Mouse (Mus musculus) embryonic facial prominence, embryonic 13.5 days (tissue): ENCODE measurements around the gene Hscb. TPM values are rescaled to one million over a fixed set of nuclear protein-coding genes. Genes with fewer than 3 reads are reported as not detected.

Experiments
- ATAC-seq: fragments of 200-750 bp; cut with Nextera tagmentation; 2 replicates; pipeline ENCODE4 v1.8.0; 2017; ENCODE audit warnings: low read depth; ENCODE audit not compliant: insufficient number of reproducible peaks, insufficient read depth, low FRiP score, low TSS enrichment
- H3K27ac ChIP-seq: fragments of 300-500 bp; sonication (generic); 2 replicates; pipeline ENCODE4 v1.5.1; 2015; ENCODE audit warnings: moderate library complexity, mild to moderate bottlenecking, inconsistent platforms
- H3K27me3 ChIP-seq: fragments of 300-500 bp; sonication (generic); 2 replicates; pipeline ENCODE4 v1.6.1; 2015; ENCODE audit warnings: mild to moderate bottlenecking, inconsistent platforms
- H3K36me3 ChIP-seq: fragments of 300-500 bp; sonication (generic); 2 replicates; pipeline ENCODE4 v1.6.1; 2015; ENCODE audit warnings: mild to moderate bottlenecking, inconsistent platforms
- H3K4me1 ChIP-seq: fragments of 300-500 bp; sonication (generic); 2 replicates; pipeline ENCODE4 v1.6.1; 2015; ENCODE audit warnings: inconsistent platforms
- H3K4me2 ChIP-seq: fragments of 300-500 bp; sonication (generic); 2 replicates; pipeline ENCODE4 v1.6.1; 2015; ENCODE audit warnings: moderate library complexity, mild to moderate bottlenecking, inconsistent platforms
- H3K4me3 ChIP-seq: fragments of 300-500 bp; sonication (generic); 2 replicates; pipeline ENCODE4 v1.5.1; 2015; ENCODE audit warnings: mild to moderate bottlenecking, inconsistent platforms
- H3K9ac ChIP-seq: fragments of 300-500 bp; sonication (generic); 2 replicates; pipeline ENCODE4 v1.6.1; 2015; ENCODE audit warnings: mild to moderate bottlenecking, inconsistent platforms
- H3K9me3 ChIP-seq: fragments of 300-500 bp; sonication (generic); 2 replicates; pipeline ENCODE4 v1.6.1; 2016; ENCODE audit warnings: inconsistent platforms
- WGBS: fragments of 180-500 bp; shearing (Covaris S2); methylation state at CpG from one replicate; pipeline ENCODE4 v1.1.7; 2015; ENCODE audit warnings: mixed read lengths; 5-methylcytosine and 5-hydroxymethylcytosine counted together
- polyA plus RNA-seq: library from polyadenylated mRNA; unstranded; fragments of >200 nt; fragmentation: Nextera tagmentation; extraction: Ambion mirVana; gene quantifications from 2 replicates; pipeline ENCODE4 v1.2.1, GENCODE M21; 2015

Gene Hscb
- polyA plus RNA-seq, 1 experiment from 2014 or later: 29.8 TPM

DNA sequence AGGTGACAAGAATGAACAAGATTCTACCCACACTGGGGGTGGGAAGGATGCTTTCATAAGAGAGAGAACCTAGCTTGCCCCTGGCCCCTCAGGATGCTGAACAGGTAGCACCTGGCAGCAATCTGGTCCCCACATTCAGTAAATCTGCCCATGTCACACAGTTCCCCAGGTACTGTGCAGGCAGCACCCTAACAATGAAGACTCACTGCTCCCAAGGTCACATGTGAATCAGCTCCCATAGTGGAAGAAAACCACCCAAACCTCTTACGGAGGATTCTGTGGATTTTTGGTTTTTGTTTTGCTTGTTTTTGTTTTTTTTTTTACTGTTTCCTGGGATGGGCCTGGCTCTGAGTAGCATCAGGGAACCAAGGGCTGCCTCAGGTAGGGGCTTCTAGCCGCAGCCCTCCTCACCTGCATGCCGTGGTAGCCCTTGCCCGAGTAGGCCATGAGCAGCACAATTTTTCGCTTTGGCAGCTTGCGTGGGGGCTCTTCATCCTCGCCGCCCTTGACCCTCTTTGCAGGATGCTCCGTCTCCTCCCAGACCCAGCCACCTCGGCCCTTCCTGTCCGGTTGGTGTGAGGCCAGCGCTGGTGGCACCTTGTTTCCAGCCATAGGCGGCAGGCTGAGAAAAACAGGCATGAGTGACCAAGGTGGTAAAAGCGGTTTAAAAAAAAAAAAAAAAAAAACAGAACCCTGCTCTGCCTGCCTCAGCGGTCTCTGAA is 60.1 kb downstream of the Hscb start:
- peak overlapping the region; percentile 88 for H3K9ac ChIP-seq
- H3K27me3 ChIP-seq: no peaks in the 10 kb centered on the region
- H3K4me2 ChIP-seq: peak overlapping the region; percentile 87
- peaks cover 25% of the 10 kb centered on the region for H3K4me1 ChIP-seq
- H3K9me3 ChIP-seq: no peaks in the 10 kb centered on the region
- no peak overlapping the region for H3K27ac ChIP-seq
- H3K4me3 ChIP-seq: peak overlapping the region; percentile 78
- 20% methylated on average over 15 of the region's 15 CpGs for WGBS
- ATAC-seq: no peak
- peaks cover 43% of the 10 kb centered on the region for H3K36me3 ChIP-seq

Other genes with a start within 250 kb of the Hscb start
- 44.9 and 58.3 TPM in 2 replicates for gene Noc4l, start 186.4 kb downstream of the Hscb start, polyA plus RNA-seq
- 27.1 and 32.0 TPM in 2 replicates for gene Ddx51, start 186.3 kb downstream of the Hscb start, polyA plus RNA-seq
- 41.4 and 49.8 TPM in 2 replicates for gene Ep400, start 69.1 kb downstream of the Hscb start, polyA plus RNA-seq
- gene Pus1, start 59.1 kb downstream of the Hscb start, polyA plus RNA-seq: 32.4 and 34.4 TPM in 2 replicates
- 19.2 and 21.9 TPM in 2 replicates for gene Ulk1, start 29.7 kb downstream of the Hscb start, polyA plus RNA-seq
- 26.0 and 28.5 TPM in 2 replicates for gene Chek2, start 202 bp upstream of the Hscb start, polyA plus RNA-seq
- 17.6 and 18.0 TPM in 2 replicates for gene Ttc28, start 40.0 kb upstream of the Hscb start, polyA plus RNA-seq